Mouse (Mus musculus) right cerebral cortex, postnatal 36 days (tissue): Measurements from ENCODE around the gene Tpcn1.

ENCODE experiments used
- DNase-seq, 2 experiments: peaks; one replicate each; pipeline ENCODE4 v3.0.0; 2022; ENCODE audit warnings: low spot score in 2 of 2, mixed read lengths in 1 of 2

Gene Tpcn1

DNA sequence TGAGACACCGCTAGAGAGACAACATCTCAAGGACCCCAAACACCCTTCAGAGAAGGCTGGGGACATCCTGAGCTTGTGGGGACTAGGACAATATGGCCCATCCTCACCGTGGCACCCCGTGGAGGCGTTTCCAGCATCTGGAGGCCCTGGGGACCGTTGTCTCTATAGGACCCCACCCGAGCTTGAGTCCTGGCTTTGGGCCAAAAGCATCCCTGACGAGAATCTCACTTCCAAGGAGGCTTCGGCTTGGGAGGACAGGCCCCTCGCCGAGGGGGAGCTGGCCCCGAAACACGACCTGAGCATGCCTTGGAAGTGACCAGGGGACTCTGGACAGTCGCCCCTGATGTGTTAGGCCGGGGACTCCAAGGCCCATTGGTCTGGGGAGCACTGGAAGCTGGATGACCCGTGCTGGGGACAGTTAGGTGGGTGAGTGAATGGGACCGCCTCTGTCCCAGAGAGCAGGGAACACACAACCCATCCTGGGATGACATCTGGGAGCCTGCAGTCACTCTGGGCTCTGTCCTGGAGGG, 20.8 kb upstream of the Tpcn1 start:
- no peak for DNase-seq

DNA sequence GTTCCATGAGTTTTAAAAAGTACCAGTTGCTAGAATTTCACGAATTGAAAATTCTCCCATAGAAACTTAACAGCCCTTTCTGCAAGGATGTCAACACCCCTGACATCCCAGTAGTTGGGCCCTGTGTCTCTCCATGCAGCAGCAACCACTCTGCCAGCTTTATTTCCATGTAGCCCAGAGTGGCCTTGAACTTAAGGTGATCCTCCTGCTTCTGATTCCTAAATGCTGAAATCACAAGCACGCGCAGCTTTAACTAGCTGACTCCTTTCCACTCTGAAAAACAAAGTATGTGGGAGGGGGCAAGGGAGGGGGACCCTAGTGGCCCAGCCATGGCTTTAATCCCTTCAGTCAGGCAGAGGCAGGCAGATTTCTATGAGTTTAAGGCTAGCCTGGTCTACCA, 18.9 kb upstream of the Tpcn1 start:
- DNase-seq = no peak

DNA sequence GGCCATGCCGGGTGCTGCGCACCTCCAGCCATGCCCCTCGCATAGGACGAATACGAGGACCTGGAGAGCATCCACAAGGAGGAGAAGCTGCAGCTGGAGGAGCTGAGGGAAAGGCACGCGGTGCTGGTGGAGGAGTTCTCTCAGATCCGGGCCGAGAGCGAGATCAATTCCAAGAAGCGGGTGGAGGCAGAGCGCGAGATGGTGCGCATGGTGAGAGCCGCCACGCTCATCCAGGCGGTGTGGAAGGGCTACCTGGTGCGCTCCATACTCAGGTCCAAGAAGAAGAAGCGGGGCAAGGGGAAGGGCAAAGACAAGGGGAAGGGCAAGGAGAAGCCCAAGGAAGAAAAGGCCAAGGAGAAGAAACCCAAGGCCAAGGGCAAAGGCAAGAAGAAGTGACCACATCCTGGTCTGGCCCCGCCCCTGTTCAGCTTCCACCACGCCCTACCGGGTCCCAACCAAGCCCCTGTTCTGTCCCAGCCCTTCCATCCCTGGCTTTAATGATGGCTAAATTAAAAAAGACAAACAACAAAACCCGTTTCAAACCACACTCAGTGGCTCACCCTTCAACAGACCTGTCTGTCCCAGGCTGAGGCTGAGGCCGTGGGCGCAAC, 18.2 kb upstream of the Tpcn1 start:
- DNase-seq = no peak

DNA sequence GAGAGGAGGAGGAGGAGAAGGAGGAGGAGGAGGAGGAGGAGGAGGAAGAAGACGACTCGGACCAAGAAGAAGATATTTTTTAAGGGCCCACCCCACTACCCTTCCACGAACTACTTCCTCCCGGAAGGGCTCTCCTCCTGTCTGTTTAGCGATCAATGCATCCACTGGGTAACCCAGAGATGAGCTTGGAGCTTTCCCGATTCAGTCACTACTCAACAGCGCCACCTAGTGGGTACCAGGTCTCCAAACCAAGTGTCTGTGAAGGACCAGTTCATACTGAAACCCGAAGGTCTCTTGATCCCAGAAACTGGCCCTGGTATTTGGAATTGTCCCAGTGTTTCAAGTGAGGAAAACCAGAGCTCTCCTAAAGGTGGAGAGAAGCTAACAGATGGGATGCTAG, 17.2 kb upstream of the Tpcn1 start:
- peak; percentile 75 to 81 for DNase-seq

DNA sequence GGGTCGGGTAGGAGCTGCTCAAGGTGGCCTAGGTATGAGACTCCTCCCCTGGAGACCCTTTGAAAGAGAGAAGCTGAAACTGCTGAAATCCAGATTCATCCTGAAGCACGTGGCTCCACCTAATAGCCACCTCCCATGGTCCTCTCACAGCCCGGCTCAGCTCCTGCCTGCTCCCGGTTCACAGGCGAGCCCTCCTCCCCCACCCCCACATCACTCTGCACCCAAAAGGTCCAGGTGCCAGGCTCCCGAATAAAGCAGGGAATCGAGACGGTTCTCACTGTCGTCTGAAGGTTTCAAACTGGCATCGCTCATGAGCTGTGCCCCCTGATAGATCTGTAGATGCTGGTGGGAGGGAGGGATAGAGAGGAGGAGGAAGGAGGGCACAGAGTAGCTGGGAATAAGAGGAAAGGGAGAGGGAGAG, 16.8 kb upstream of the Tpcn1 start:
- DNase-seq = no peak

DNA sequence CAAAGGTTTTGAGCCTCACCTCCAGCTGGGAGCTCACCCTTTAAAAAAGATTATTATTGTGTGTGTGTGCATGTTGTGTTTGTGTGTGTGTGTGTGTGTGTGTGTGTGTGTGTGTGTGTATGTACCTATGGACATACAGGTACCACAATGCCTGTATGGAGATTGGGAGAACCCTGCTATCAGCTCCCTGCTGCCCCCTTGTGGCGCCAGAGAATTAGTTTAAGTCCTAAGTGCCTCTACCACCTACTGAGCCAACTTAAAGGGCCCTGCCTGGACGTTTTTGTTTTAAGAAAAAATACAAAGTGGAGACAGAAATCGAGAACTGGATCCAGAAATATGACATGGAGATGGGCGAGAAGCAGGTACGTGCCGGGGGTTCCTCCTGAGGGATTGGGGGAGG, 16.4 kb upstream of the Tpcn1 start:
- peak; percentile 68 to 69 for DNase-seq

DNA sequence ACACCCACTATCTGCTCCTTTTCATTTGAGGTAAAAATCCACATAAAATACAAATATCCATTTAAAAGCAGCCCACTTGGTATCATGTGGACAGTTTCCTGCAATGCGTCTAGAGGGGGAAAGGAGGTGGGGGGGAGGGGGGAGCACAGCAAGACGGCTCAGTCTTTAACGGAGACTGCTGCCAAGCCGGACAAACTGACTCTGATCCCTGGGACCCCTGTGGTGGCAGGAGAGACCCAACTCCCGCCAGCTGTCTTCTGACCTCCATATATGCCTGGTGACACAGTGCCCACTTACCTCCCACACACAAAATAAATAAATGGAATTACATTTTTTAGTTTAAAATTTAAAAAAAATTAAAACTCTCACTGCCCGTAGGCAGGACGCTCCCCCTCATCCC, 15.0 kb upstream of the Tpcn1 start:
- no peak for DNase-seq

DNA sequence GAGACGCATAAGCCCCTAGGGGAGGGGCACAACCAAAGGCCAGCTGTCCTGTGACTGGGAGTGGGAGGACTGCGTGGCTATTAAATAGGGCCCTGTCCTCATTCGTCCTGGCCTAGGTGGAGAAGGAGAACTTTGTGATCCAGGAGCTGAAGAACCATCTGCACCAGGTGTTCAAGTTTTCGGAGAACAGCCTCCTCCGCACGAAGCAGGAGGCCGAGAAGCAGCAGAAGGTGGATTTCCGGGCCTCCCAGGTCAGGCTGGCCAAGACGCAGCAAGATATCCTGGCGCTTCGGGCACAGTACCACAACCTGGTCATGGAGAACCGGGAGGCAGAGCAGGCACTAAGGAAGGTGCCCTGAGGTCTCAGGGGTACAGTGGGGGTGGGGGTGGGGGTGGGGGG, 13.7 kb upstream of the Tpcn1 start:
- no peak for DNase-seq

DNA sequence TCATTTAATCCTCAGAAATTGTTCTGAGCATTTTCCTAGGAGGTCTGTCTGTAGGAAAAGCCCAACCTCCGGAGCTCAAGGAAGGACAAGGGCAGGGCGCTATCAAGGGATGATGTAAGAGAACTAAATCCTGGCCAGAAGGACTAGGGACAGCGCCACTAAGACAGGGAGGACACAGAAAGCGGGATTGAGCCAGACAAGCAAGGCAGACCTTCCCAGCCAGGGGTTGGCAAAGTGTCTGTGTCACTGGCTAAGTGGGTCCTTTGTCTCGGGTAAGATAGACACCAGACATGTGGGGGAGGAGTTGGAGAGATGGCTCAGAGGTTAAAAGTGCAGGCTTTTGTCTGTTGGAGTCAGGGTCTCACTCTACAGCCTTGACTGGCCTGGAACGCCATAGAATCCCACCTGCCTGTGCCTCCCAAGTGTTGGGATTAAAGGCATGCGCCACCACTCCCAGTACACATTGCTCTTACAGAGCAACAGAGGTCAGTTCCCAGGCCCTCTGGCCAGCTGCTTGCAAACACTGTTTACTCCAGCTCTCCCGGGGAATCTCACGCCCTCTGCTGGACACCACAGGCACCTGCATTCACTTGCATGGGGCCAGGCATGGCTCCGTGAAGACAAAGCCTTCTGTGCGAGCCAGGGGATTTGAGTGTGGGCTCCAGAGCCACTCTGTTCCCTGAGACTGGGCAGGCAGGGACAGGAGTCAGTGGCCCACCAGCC, 12.6 kb upstream of the Tpcn1 start:
- no peak for DNase-seq

DNA sequence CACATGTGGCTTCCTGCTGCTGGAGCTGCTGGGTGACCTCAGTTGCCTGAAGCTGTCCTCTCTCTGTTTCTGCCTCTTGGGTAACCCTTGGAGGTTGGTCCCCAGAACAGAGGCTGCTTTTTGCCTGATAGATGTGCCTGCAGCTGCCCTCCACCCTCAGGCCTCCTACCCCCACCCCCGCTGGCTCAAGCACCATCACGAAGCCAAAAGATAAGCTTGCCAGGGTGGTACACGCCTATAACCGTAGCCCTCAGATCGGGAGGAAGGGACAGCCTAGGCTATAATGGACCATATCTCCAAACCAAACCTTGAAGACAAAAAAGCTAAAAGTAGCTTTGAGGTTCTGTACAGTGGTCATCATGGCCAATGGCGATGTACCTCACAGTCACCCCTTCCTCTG, 11.2 kb upstream of the Tpcn1 start:
- DNase-seq = no peak

DNA sequence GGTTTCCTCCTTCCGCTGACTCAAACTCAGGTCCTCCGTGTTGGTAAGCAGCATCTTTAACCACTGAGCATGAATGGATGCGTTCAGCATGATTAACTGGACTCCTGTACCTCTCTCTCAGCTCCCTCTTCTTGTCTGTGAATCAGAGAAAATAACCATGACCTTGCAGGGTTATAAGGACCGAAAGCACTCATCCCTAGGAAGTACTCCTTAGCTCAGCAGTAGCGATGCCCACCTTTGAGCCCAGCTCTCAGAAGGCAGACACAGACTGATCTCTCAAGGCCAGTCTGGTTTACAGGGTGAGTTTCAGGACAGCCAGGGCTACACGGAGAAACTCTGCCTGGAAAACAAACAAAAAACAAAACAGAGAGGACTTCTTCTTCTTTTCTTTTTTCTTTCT, 6.0 kb upstream of the Tpcn1 start:
- DNase-seq = no peak

DNA sequence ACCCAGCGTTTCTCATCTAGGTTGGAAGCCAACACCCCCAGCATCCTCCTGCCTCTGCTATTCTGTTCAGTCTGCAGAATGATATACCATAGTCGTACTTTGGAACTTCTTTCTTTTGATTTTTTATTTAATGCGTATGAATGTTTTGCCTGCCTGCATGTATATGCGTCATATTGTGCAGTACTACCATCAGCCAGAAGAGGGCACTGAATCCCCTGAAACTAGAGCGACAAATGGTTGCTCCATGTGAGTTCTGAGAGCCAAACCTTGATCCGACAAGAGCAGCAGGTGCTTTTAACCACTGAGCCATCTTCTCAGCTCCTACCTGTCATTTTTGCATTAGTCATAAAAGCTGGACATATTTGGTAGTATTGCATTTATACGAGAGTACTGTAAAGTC, 3.7 kb upstream of the Tpcn1 start:
- no peak for DNase-seq

DNA sequence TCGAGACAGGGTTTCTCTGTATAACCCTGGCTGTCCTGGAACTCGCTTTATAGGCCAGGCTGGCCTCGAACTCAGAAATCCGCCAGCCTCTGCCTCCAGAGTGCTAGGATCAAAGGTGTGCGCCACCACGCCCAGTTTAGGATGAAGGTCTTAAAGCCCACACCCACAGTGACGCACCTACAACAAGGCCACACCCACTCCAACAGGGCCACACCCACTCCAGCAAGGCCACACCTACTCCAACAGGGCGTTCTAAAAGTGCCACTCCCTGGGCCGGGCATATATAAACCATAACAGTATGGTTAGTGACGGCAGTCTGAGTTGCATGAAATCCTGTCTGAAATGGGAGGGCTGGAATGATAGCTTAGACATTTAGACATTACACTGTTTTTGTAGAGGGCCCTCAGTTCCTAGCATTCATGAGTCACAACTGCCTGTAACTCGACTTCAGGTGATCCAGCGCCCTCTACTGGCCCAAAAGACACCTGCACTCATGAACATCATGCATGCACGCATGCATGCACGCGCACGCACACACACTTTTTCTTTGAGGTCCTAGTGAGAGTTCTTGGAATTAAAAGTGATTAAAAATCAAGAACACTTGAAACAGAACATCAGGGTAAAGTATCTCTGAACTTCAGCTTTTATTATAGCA, 2.0 kb upstream of the Tpcn1 start:
- no peak for DNase-seq

DNA sequence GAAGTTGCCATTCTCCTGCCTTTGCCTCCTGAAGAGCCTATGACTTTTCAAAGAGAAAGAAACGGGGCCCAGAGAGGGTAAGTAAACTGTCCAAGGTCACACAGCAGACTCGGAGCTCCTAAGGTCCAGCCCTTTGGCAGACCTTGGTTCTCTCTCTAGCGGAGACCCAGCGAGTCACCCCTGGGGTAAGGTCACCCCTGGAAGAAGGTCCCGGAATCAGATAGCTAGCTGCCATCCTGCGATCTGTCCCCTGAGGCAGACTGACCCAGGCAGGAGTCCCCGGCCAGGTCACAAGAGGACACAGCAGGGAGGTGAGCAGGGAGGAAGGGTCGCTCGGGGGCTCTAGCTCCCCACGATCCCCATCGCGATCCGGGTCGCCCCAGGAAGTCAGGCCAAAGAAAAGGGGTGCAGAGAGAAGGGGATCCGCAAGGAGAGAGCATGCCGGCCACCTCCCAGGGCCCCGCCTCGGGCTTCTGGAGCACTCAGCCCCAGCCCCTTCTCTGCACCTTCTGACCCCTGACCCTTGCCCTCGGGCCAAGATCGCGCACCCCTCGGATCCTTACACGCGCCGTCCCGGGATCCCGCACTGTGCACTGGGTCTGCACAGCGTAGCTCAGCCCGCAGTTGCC, 419 bp downstream of the Tpcn1 start:
- no peak for DNase-seq

DNA sequence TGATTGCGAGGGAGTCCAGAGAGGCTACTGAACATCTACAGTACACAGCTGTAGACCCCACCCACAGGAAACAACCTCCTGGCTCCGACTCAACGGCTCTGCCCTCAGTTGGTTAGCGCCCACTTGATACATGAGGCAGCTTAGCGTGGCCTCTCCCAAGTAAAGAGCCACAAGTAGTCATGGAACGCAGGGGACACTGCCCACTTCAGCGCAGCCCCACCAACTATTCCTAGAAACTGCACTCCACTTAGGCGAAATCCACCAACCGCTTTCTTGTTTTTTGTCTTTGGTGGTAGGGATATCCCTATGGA, 902 bp downstream of the Tpcn1 start:
- DNase-seq = no peak

DNA sequence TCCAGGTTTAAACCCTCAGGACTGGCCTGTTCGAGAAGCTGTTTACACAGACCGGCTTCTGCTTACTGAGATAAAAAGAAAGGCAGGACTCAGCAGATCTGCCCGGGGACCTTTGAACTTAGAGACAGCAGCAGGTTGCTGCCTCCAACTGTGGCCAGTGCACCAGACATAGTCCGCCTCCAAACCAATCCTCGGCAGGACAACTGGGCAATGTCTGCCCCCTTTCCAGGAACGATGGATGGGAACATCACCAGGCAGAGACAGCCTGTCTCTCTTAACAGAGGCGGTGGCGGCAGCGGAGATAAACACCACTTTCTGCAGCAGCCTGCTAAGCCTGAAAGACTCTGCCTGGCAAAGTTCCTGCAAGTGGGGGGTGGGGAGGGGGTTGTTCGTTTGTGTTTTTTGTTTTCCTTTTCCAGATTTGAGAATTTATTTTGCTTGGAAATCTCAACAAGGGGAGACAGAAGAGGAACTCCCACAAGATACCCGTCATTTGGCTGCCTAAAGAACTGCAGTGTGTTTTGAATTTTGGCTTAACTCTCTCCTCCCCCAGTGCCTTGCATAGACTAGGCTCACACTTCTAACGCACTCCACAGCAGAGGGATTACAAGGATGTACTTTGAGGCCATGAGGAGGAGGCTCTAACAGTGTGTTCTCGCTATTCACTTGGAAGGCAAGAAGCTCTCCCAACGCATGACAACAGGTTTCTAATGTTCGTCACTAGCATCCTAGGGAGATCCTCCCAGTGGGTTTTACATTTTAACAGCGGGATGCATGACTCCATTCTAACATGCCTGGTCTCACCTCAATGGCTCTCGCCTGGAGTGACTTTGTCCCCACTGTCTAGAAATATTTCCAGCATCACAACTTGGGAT, 1.5 kb downstream of the Tpcn1 start:
- DNase-seq = peak in 1 of 2 experiments; percentile 63

DNA sequence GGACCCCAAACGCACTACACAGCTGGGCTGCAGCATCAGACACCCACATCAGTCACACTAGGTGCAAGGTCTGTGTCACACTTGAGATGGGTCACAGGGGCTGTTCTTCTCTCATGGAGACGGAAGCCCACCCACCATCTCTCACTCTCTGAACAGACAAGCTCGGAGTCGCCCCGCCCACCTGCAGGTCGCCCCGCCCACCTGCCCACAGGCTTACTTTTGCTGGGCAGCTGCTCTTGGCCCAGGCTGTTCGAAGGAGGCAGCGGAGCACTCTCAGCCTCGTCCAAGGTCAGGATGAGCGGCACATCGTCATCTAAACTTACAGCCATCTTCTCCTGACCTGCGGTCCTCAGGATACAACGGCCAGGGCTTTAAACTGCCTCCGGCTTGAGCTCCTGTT, 3.5 kb downstream of the Tpcn1 start:
- no peak for DNase-seq

DNA sequence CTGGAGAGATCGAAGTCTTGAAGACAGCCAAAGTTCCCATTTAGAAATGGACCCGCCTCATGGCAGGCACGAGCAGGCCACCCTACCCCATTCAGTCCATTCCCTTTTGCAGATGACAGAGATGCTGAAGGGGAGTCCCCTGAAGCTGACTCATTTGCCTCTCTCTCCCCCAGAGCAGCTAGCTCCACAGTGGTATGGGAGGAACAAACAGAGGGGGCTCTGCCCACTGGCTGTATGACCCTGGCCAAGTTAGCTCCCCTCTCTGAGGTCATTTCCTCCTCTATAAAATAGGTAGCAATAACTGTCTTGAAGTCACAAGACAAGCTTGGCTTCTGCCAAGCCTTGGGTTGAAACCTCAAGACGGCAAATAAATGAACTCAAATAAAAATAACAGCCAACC, 5.0 kb downstream of the Tpcn1 start:
- no peak for DNase-seq

DNA sequence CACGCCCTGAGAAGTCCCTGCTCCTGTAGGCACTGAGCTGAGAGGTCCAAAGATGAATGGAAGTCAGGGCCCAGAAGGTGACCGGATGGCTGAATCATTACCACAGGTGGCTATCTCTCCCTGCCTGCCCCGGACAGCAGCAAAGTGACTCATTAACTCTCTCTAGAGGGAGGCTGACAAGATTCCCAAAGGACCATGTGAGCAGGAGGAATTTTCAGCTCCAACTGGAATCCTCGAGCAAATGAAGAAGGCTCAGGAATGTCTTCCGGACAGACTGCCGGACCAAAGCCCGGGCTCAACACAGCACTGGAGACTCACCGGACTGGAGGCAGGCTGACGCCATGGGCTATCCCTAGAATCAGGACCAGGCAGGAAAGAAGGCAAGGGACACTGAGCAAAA, 6.5 kb downstream of the Tpcn1 start:
- no peak for DNase-seq

DNA sequence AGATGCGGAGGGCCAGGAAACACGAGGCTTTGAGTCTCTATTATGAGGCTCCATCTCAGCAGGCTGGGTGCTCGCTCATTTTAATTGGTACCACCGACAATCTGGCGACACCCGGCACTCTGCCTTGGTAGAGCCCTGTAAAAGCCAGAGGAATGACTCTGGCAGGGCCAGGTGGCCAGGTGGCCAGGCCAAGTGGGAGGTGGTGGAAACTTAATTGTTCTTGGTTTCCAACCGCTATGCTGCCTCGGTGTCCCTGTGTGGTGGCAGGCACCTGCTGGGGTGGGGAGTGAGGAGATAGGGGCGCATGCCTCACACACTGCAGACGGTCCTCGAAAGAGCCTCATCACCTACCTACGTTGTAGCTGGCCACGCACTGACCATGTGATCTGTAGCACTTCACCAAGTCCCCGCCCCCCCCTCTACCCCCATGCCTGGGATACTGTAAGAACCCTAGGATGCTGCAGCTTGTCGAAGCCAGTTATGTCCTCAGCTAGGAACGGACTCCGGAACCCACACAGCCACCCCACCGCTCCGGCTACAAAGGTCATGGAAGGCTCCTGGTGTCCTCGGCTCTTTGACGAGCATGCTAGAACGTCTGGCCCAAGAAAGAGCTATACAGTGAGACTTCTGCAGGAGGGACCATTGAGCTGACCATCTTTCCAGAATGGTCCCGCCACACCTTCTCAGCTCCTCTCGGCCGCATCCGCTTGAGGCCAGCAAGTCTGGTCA, 8.4 kb downstream of the Tpcn1 start:
- DNase-seq = no peak
